ENCODE assay signal across 9 mouse cellular contexts in genomic region chr7:24587330-24588105, GRCm38 (mm10). TPM values are rescaled to one million over a fixed set of nuclear protein-coding genes. Genes with fewer than 3 reads are reported as not detected.
DNase-seq lines count a peak whose midpoint lies in the region; ATAC-seq lines count a peak whose summit lies in the region.
"Had no signal": no experiment of that assay in that cellular context is flagged by ENCODE, and none has a peak within 500 bp of the region (broad histone marks: within the 10 kb centered on the region; RNA-seq: fewer than 3 reads in every experiment).

Gene Ethe1, plus strand, starts transcription at chr7:24587543.
Gene Zfp575, minus strand, starts transcription at chr7:24587641.

- peak within 1 kb of the TSS; percentile 74 for H3K4me2 ChIP-seq in limb, embryonic 12.5 days
- H3K4me2 ChIP-seq in neural tube, embryonic 11.5 days (ENCODE audit: low read depth) = peak within 1 kb of the TSS; percentile 71

- WGBS in limb, embryonic 12.5 days = 7% methylated on average over 30 of the region's 30 CpGs
- 7% methylated on average over 30 of the region's 30 CpGs for WGBS in neural tube, embryonic 11.5 days

- peaks cover 37% of the 10 kb centered on the region for H3K27me3 ChIP-seq in limb, embryonic 12.5 days
- peaks cover 29% of the 10 kb centered on the region for H3K27me3 ChIP-seq in neural tube, embryonic 11.5 days (ENCODE audit: control insufficient read depth, insufficient read depth, low read length)
- H3K27me3 ChIP-seq: CH12.LX had no signal

- H3K9ac ChIP-seq in limb, embryonic 12.5 days (replicated peaks) = peak within 1 kb of the TSS; percentile 71
- H3K9ac ChIP-seq in neural tube, embryonic 11.5 days (ENCODE audit: low read length) = peak within 1 kb of the TSS; percentile 70

- H3K27ac ChIP-seq in limb, embryonic 12.5 days = no peak within 1 kb of the TSS
- H3K27ac ChIP-seq in neural tube, embryonic 11.5 days (ENCODE audit: low read depth, low read length) = no peak within 1 kb of the TSS

- peak; percentile 97 for DNase-seq in heart, adult 11 months
- DNase-seq in heart, adult 9 months (ENCODE audit: low spot score in 2 of 2) = no peak
- peak; percentile 58 to 76 for DNase-seq in cerebellum, postnatal 25 days
- DNase-seq in frontal cortex, postnatal 25 days (ENCODE audit: low spot score in 2 of 2) = peak; percentile 59 to 77
- peak; percentile 38 for DNase-seq in induced T-regulatory cell, adult 2 months (ENCODE audit: low read depth)
- peak; percentile 83 for DNase-seq in neural tube, embryonic 11.5 days (ENCODE audit: low spot score)
- peak; percentile 49 for DNase-seq in thymus, postnatal 0 days (ENCODE audit: low spot score)

- H3K4me3 ChIP-seq in limb, embryonic 12.5 days (replicated peaks) = peak within 1 kb of the TSS; percentile 55
- H3K4me3 ChIP-seq in neural tube, embryonic 11.5 days (ENCODE audit: low read depth, low read length) = peak within 1 kb of the TSS; percentile 41

- H3K9me3 ChIP-seq in limb, embryonic 12.5 days = peaks cover 16% of the 10 kb centered on the region
- H3K9me3 ChIP-seq in neural tube, embryonic 11.5 days (ENCODE audit: control insufficient read depth, low read length) = no peaks in the 10 kb centered on the region

- ATAC-seq in limb, embryonic 12.5 days (ENCODE audit: insufficient number of reproducible peaks, insufficient read depth, low FRiP score, low TSS enrichment, low read depth) = peak; percentile 44
- ATAC-seq in neural tube, embryonic 11.5 days (ENCODE audit: insufficient read depth, low FRiP score, low TSS enrichment) = peak; percentile 45

- no peaks in the 10 kb centered on the region for H3K36me3 ChIP-seq in limb, embryonic 12.5 days
- no peaks in the 10 kb centered on the region; the same call in 1 of the 2 replicates for H3K36me3 ChIP-seq in neural tube, embryonic 11.5 days (ENCODE audit: control insufficient read depth, insufficient read depth, low read length)

- H3K4me1 ChIP-seq in limb, embryonic 12.5 days (replicated peaks) = peaks cover 10% of the 10 kb centered on the region
- no peaks in the 10 kb centered on the region for H3K4me1 ChIP-seq in neural tube, embryonic 11.5 days (ENCODE audit: control insufficient read depth, insufficient read depth, low read length)

RNA-seq across cellular contexts. Expression of gene Ethe1, which starts in this region (rescaled TPM):
- polyA plus RNA-seq in limb, embryonic 12.5 days (2016; fragmentation: Nextera tagmentation; extraction: Ambion mirVana) = 25.1 and 25.6 TPM in 2 replicates
- 23.4 and 23.5 TPM in 2 replicates for polyA plus RNA-seq in neural tube, embryonic 11.5 days (2014; fragmentation: Nextera tagmentation; extraction: Ambion mirVana)
- polyA plus RNA-seq in thymus, postnatal 0 days (2015; fragmentation: Nextera tagmentation; extraction: Ambion mirVana) = 39.2 and 39.9 TPM in 2 replicates

RNA-seq across cellular contexts. Expression of gene Zfp575, which starts in this region (rescaled TPM):
- polyA plus RNA-seq in limb, embryonic 12.5 days (2016; fragmentation: Nextera tagmentation; extraction: Ambion mirVana) = 3.6 and 4.0 TPM in 2 replicates
- 1.7 and 2.1 TPM in 2 replicates for polyA plus RNA-seq in neural tube, embryonic 11.5 days (2014; fragmentation: Nextera tagmentation; extraction: Ambion mirVana)
- 0.48 and 0.71 TPM in 2 replicates for polyA plus RNA-seq in thymus, postnatal 0 days (2015; fragmentation: Nextera tagmentation; extraction: Ambion mirVana)

Comparison
In these comparisons a context has a peak if more than half of its experiments do, and no peak if none do; other contexts are left out.
1. DNase-seq: peak in heart, adult 11 months (single experiment), cerebellum, postnatal 25 days (2 of 2), frontal cortex, postnatal 25 days (2 of 2), induced T-regulatory cell, adult 2 months (single experiment), neural tube, embryonic 11.5 days (single experiment) and thymus, postnatal 0 days (single experiment); none in heart, adult 9 months (0 of 2).